Mouse (Mus musculus): ENCODE measurements around the gene Kdelr1.

GRCm38 (mm10) chr7:45856950-45857901 lies 15.3 kb upstream of the Kdelr1 start:
- TF ChIP-seq CTCF (IDR thresholded peaks at IDR 0.05; ENCODE audit: insufficient read depth, low read length) (no peak), POLR2A (IDR thresholded peaks at IDR 0.05; ENCODE audit: borderline replicate concordance, extremely low read depth, low read depth, low read length) (no peak)
